Mouse (Mus musculus): ENCODE data around the gene Dlgap1.

Dlgap1 gene

DNA sequence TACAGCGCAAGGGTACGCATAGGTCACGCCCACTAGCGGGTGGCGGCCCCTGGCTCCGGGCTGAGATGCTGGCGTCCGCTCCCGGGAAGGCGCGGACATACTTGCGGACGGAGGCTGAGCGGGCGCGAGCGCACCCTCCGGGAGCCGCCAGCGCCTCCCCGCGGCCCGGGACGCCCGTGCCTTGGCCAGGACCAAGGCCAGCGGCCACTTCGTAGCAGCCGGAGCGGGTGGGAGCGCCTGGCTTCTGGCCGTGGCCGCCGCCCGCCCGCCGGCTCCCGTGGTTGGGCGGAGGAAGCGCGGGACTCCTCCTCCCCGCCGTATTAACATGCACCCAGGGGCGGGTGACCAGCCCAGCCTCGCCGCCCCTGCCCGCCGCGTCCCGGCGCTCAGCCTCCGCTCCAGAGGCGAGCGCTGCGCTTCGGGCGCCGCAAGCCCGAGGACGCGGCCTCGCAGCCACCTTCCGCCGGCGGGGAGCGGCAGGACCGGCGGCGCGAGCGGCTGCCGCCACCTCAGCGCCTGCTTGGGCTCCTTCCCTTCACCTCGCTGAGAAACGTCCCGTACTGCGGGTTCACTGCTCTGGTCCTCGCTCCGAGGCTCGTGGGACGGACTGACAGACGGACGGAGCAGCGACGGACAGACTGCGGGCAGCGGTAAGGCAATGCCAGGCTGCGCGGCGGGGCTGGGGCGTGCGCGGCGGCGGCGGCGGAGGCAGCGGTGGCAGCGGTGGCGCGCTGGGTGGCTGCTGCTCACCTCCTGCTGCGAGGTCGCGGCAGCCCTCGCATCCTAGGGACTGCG, at the start of gene Dlgap1:
Dlgap1 (plus strand) TSS at position 53 of the 795 bp plus-strand sequence.
- DNase-seq (ENCODE audit: low spot score in 2 of 2): no peak

DNA sequence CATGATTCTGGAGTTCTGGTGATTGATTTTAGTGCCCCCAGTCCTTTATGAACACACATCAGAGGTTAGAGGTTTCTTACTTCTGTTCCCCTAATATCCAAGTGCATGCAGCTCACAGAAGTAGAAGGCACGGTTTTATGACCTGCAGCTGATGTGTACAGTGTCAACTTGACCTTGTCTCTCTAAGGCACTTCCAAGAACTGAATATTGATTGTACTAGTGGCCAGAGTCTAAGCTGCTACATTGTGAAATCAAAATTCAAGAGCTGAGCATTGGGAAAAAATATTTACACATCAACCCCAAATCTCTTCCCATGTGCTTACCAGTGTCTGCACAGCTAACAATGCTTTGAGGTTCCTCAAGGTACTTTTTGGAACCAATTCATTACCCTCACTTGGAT, 13.9 kb upstream of the Dlgap1 start:
- no peak for DNase-seq (ENCODE audit: low spot score in 2 of 2)

DNA sequence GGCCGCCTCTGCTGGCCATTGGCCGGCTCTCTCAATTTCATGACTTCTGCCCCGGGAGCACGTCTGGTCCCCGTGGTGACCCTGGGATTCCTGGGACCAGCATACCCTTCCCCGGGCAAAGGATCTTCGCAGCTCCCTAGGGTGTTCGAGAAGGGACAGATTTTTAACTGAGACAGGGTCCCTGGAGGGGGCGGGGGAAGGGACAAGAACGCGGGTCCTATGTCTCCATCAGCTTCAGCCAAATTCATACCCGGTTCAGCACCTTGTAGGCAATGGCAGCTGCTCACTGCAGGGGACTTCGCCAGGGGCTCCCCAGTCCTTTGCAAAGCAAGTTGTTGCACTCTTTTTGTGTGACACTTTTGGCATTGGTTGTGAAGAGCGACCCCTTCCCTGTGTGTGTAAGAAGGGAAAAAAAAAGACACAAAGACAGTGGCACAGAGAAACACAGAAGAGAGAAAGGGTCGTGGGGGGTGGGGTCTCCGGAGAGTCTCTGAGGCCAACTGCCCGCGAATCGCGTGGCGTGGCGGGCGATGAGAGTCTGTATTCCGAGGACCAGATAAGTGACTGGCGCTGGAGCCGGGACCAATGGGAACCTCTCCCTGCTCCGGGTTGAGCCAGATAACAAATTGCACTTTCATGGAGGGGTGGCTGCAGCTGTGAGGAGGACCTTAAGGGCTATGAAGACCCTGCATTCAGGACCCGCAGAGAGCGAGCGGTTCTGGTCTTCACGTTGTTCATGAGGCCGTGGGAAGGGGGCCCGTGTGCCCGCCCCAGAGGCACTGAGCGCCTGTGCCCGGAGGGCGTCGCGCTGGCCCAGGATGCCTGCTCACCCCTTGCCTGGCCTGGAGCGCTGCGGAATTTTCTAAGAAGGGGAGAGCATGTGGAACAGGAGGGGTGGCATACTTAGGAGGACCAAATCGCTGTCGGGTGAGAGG, 1.2 kb downstream of the Dlgap1 start:
- no peak for DNase-seq (ENCODE audit: low spot score in 2 of 2)

DNA sequence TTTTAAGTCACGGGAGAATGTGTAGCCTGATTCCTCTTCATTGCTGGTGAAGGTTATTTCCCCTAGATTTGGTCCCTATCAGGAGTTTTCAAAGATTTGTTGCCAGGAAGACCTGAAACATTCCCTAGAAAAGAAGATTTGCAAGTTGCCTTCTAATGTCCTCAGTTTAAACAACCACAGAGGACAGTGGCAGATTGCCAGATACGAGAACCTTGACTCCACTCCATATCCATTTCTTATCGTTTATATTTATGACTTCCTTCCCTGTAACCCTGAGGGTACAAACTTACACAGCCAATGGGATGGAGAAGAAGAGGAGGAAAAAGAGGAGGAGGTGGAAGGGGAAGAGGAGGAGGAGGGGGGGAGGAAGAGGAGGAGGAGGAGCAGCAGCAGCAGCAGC, 4.2 kb downstream of the Dlgap1 start:
- DNase-seq (ENCODE audit: low spot score in 2 of 2): no peak

DNA sequence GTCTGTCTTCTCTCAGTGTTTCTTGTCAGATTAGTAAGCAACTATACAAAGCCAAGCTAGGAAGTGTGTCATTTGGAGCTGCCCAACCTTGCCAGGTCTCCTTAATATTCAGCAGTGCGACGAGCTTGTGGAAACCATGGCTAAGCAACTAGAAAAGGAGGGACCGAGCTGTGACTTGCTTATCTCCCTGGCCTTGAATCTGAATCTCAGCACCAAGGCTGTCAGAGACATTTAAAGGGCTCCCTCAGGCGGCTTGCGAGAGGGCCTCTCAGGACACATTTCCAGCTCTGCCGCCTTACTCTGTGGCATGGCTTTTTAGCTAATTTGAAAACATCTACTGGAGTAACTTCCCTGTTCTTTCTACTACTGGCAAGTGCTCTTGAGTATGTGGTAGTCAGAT, 5.1 kb downstream of the Dlgap1 start:
- no peak for DNase-seq (ENCODE audit: low spot score in 2 of 2)

DNA sequence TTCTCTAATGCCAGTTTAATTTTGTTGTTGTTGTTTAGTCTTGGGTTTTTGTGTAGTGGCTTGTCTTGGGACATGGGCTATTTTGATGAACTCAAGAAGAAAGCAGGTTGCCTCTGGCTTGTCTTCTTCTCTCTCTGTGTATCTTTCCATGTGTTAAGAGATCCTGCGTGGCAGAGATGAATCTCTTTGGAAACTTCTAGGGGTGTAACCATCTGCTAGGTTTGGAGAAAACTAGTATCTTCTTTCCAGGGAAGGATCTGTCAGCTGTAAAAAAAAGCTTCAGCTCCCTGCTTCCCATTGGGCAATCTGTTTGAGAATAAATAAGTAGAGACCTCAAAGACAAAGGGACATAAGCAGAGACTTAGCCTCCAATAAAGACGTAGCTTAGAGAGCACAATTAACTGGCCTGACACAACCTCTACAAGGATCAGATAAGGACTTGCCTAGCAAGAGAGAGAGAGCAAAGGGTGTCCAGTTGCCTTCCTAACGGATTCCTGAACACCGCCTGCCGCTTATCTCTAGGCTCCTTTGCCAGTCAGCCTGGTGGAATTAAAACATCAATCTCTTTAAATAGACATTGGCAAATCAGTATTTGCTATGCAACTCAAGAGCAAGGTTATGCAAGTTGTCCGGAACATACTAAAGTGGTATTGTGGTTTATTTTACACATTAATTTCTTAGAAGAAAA, 13.5 kb downstream of the Dlgap1 start:
- no peak for DNase-seq (ENCODE audit: low spot score in 2 of 2)

DNA sequence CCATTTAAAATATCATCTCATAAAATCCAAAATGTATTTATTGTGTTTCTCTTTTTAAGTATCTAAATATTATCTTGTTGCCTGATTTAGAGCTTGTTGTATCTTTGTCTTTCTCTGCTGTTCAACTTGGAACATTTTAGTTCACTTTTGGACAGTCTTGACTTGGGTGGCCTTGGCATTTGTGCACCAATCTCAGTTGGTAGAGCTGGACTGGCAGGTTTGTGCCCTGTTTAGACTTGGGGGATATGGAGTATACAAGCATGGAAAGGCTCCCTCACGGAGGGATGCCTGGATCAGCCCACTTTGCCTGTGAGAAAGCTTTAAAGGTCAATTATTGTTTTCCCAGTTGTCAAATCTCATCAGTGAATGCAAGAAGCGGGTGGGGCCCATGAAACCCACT, 27.5 kb downstream of the Dlgap1 start:
- DNase-seq (ENCODE audit: low spot score in 2 of 2): no peak

DNA sequence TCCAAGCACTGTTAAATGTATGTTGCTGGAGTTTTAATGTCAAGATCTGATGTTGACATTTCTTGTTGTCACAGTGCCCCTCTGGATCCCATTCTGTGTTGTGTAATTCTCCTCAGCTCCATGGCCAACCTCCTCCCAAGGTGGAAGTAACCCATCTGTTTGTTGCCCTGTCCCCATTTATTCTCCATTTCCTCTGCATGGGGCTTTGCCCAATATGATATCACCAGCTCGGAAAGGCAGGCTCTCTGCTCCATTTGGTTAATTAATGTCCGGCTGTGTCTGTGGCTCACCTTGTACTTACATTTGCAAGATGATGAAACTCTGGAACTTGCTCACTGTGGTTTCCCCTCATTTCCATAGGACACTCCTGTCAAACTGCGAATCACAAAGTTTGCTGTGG, 33.2 kb downstream of the Dlgap1 start:
- DNase-seq (ENCODE audit: low spot score in 2 of 2): no peak

DNA sequence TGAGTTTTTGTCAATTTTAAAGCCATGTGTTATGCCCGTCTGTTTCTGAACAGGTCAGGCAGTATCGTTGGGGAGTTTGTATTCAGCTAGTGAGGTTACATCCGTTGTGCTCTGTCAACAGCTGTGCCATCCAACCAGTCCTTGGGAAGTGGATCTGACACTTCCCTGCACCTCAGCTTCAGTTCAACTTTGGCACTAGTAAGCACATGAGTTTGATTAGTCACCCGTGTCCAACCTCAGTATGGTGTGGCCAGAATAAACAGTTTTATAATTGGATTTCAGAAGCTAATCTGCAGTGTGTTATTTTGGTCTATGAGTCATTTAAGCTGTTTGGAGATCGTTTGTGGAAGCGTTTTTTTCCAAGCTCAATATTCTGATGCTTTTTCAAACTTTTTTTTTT, 35.8 kb downstream of the Dlgap1 start:
- no peak for DNase-seq (ENCODE audit: low spot score in 2 of 2)

DNA sequence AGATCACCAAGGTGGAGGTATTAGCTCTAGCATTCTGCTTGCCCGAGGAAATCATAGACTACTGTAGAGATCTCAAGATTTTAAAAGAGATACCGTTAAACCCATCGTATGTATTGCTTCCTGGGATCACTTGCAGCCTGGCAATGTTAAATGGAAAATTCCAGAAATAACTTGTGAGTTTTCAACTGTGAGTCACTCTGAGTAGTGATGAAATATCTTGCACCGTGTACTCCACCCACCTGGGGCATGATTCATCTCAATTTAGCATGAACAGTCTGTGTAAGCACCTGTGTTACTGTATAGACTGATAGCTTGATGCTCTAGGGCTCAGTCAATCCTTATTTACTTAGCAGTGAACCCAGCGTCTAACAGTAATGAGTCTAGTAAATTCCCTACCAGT, 38.7 kb downstream of the Dlgap1 start:
- DNase-seq (ENCODE audit: low spot score in 2 of 2): no peak

DNA sequence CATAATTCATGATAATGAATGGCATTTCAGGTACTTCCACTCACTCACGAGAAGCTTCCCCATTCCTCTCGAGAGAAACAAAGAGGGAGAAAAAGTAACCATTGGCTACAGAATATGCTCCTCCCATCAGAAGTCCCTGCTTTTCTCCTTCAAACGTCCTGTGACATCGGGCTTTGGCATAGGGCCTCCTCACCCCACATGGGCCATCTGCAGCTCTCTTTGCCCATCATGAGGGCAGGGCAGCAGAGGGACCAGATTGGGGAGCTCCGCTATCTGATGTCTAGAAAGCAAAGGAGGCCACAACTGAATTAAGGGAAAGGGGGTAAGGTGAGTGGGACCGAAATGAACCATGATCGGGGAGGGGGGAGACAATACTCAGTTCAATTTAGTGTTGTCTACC, 47.6 kb downstream of the Dlgap1 start:
- DNase-seq (ENCODE audit: low spot score in 2 of 2): no peak

DNA sequence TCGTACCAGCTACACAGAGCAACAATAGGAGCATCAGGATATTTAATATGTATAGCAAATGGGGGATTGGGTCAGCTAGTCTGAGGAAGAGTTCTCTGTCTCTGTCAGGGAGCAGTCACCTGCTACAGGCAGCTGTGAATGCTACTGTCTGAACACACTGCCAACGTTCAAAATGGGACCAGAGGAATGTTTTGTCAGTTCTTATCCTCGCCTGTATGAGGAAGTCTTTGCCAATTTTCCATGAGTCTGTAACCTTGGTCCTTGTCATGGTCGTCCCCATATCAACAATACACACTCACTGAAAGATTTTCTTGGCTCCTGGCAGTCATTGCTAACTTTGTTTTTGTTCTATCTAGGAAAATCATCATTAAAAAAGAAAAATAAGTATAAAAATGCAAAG, 51.5 kb downstream of the Dlgap1 start:
- no peak for DNase-seq (ENCODE audit: low spot score in 2 of 2)

DNA sequence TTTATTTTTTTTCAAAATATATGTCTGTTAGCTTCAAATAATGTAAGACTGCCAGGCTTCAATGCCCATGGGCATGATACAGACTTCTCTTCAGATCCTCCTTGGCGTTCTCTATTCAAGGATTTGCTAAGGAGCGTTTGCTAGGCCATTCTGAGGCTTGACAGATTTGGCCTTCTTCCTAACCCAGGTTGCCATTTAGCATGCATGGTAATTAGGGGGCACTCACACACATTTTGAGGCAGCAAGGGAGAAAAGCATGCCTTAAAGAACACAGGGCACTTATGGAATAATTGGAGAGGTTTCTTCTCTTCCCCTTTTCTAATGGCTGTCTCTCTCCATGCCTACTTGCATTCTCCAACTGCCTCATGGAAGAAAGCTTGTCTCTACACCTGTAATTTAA, 53.7 kb downstream of the Dlgap1 start:
- no peak for DNase-seq (ENCODE audit: low spot score in 2 of 2)

DNA sequence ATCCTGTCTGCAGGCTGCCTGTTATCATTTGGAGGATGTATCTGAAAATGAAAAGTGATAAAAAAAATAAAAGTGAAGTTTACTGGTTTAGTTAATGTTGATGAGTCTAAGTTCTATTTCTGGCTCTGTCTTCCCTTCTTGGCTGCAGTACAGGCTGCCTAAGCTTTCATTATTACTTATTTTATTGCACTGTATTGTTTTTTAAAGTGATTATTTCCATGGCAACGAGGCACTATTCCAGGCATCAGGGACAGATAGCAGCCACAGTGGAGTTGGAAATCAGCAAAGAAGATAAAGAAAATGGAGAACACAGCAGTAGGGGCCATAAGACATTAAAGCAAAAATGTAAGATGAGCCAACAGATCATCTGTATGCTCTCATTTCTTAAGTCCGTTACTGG, 66.0 kb downstream of the Dlgap1 start:
- DNase-seq (ENCODE audit: low spot score in 2 of 2): no peak

DNA sequence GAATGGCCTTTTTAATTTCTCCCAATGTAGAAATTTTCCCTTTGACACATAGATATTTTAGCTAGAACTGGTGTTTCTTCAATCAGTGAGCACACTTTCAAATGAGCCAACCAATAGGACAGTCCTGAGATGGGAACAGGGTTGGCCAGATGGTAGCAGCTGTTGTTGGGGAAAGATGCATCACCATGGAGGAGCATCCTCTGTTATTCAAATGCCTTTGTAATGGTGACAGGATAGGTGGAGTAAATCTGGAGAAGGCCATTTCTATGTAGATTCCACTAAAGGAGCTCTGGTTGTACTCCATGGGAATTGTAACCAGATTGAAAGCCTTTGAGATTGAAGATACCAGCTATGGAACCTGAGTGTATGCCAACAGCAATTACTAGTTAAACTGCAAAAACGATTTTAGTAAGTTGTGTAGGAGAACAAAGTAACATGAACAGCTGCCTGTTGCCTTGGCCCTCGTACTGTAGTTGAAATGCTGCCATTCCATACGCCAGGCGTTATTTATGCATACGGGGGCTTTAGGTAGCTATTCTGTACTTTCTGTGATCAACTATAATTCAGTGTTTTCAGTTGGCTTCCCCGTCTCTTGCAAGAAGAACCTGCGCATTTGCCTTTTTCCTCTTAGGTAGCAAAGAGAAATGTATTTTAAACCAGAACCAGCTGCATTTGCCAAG, 72.0 kb downstream of the Dlgap1 start:
- no peak for DNase-seq (ENCODE audit: low spot score in 2 of 2)

DNA sequence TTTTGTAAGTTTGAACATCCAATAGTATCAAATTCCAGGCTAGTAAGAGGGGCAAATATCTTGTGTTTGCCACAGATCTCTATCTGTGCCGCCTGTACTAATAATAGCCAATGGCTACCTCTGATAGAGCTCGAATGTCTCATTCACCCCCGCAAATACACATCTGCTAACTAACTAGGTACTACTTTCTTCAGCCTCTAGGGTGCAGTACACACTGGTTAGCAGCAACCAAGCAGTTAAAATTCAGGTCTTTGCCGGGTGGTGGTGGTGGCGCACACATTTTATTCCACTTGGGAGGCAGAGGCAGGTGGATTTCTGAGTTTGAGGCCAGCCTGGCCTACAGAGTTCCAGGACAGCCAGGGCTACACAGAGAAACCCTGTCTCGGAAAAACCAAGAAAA, 99.4 kb downstream of the Dlgap1 start:
- DNase-seq (ENCODE audit: low spot score in 2 of 2): no peak

DNA sequence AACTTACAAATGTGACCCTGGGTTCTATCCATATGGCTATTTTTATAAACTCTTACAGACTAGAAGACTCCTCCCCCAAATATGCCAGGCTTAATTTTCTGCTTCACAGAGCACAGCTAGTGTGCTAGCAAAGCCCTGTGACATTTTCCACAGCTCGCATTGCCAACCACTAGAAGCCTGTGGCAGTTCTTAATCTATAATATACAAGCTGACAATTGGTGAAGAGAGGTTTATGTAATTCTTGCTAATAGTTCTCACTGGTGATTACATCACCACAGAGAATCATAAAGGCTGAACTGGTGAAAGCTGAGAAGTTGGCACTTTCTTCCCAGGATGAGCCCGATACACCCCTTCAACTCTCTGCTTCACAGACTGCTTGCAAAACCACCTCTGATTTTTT, 103.2 kb downstream of the Dlgap1 start:
- DNase-seq (ENCODE audit: low spot score in 2 of 2): no peak

DNA sequence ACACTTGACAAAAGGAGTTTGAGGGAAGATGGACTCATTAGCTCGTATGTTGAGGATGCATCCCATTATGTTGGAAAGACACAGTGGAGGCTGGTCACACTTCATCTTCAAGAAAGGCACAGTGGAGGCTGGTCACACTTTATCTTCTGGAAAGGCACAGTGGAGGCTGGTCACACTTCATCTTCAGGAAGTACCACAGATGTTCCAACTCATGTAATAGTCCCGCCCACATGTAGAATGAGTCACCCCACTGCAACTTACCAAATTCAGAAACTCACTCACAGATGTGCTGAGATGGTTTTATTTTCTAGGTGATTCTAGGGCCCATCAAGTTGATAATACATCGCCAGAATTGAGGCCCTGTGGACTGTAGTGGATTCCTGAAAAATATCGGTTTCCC, 119.3 kb downstream of the Dlgap1 start:
- no peak for DNase-seq (ENCODE audit: low spot score in 2 of 2)

DNA sequence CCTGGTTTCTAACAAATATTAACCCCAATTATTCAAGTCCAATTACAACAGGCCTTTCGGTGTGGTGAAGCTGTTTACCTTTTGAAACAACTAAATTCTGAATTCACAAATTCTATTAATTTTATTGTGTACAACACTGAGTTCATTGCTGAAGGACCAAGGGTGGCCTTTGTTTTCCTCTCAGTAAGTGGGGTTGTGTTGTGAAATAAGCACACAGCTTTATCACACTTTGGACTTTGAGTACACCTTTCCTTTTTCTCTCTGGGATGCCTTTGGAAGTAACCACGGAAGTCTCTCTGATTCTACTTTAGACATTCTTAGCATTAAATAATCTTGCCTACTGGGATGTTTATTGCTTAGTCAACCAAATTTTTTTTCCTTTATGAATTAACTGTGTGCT, 121.9 kb downstream of the Dlgap1 start:
- no peak for DNase-seq (ENCODE audit: low spot score in 2 of 2)

DNA sequence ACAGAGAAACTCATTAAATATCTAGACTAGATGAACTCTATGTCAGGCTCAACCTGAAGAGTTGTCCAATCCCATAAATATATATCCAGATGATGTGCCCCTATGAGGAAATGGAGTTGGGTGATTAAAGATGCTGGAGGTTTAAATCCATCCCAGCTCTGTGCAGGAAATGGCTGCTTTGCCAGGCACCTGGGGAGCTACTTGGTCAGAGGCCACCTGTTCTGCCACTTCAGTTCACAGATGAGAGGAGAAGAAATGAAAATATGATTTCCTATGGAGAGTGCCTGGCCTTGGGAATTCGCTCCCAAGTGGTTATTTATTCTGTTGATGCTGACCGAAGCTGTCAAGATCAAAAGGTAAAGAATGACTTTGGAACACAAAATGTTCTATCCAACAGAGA, 160.3 kb downstream of the Dlgap1 start:
- no peak for DNase-seq (ENCODE audit: low spot score in 2 of 2)

DNA sequence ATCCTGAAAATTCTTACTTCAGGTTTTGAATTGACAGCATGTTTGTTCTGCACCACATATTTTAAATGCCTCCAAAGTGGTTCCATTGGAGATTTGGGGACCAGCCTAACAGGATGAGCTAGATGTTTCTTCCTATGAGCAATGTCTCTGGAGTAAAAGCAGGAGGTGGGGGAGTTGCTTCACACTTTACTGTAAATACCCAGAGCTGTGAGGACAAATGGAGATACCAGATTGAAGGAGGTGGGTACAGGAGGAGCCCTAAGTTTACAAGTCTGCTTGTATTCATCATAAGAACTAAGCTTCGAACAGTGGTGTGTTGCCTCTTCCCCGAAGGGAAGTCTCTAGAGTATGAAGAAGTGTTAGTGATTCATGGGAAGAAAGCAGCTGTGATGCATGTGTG, 201.0 kb downstream of the Dlgap1 start:
- DNase-seq (ENCODE audit: low spot score in 2 of 2): no peak

DNA sequence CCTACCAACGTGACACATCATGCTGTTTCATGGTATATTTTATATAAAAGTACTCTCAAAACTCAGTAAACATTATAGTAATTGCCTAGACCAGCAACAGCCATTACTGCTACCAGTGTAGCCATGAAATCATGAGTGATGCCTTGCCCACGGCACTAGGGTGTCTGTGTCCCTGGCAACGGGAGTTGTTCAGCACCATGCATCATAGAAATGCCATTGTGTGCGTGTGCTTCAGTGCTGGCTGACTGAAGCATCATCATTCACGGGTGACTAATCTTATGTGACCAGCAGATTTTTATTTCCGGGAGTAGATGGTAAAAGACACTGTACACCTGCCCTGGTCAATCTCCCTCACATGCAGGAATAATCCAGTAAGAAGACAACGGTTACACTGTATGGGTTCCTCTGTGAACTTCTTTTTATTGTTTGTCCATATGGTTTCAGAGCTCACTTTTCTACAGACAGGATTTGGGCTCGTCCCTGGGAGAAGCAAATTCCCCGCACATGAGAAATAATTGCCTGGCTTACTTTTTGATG, 203.7 kb downstream of the Dlgap1 start:
- DNase-seq (ENCODE audit: low spot score in 2 of 2): no peak
